Mouse (Mus musculus): Measurements from ENCODE around the gene Scaf1. TPM values are rescaled to one million over a fixed set of nuclear protein-coding genes. Genes with fewer than 3 reads are reported as not detected.

Gene Scaf1
- polyA plus RNA-seq, 1 experiment from 2014 or later, result 36.5 TPM

DNA sequence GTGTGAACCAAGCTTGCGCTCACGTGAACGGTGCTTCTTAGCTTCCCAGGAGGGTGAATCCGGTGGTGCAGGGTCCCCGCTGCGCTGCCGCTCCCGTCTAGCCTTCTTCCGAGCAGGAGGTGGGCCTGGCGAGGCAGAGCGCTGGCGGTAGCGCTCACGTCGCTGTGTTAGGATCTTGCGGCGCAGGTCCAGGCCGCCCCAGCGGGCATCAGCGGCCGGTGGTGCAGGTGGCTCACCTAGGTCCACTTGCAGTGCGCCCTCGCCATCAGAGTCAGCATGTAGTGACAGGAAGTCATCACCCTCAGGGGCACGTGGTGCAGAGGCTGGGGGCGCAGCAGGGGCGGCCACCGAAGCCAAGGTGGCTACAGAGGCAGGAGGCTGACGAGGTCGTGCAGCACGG is 8.3 kb downstream of the Scaf1 start:
- Histone ChIP-seq H3K4me3 (no peak overlapping the region), H3K4me1 (no peaks in the 10 kb centered on the region), H3K4me2 (no peak overlapping the region), H3K27me3 (no peaks in the 10 kb centered on the region), H3K36me3 (peaks cover 94% of the 10 kb centered on the region), H3K27ac (no peak overlapping the region), H3K9me3 (no peaks in the 10 kb centered on the region), H3K9ac (no peak overlapping the region)
- WGBS, result 94% methylated on average over 30 of the region's 30 CpGs
- no peak for ATAC-seq (ENCODE audit: borderline replicate concordance, extremely low read depth, low FRiP score, low TSS enrichment)

GRCm38 (mm10) chr7:45007141-45007540 is 9.0 kb downstream of the Scaf1 start:
- Histone ChIP-seq H3K27me3 (no peaks in the 10 kb centered on the region), H3K9me3 (no peaks in the 10 kb centered on the region), H3K27ac (no peak overlapping the region), H3K4me2 (no peak overlapping the region), H3K36me3 (peaks cover 94% of the 10 kb centered on the region), H3K9ac (no peak overlapping the region), H3K4me1 (no peaks in the 10 kb centered on the region), H3K4me3 (no peak overlapping the region)
- 92% methylated on average over 29 of the region's 29 CpGs for WGBS
- ATAC-seq (ENCODE audit: borderline replicate concordance, extremely low read depth, low FRiP score, low TSS enrichment), result no peak

DNA sequence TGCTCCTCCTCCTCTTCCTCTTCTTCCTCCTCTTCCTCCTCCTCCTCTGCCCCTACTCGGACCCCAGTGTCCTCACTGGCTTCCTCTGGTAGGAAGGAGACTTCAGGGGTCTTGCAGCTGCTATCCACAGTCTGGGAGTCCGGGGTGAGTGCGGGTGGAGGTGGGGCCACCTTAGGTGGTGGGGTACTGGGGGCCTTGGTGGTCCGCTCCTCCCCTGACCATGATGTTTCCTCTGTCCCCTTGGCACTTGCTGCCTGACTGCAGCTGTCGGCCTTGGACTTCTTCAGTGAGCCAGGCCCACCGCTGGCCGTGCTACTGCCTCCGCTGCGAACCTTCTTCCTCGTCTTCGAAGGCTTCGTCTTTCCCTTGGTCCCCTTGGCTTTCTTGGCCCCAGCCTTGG is 9.7 kb downstream of the Scaf1 start:
- H3K36me3 ChIP-seq, result peaks cover 94% of the 10 kb centered on the region
- no peaks in the 10 kb centered on the region for H3K9me3 ChIP-seq
- H3K27me3 ChIP-seq, result no peaks in the 10 kb centered on the region
- no peak overlapping the region for H3K4me2 ChIP-seq
- no peak overlapping the region for H3K27ac ChIP-seq
- H3K9ac ChIP-seq, result no peak overlapping the region
- H3K4me1 ChIP-seq, result no peaks in the 10 kb centered on the region
- no peak overlapping the region for H3K4me3 ChIP-seq
- 90% methylated on average over 12 of the region's 12 CpGs for WGBS
- no peak for ATAC-seq (ENCODE audit: borderline replicate concordance, extremely low read depth, low FRiP score, low TSS enrichment)

GRCm38 (mm10) chr7:45005321-45005992 is 10.7 kb downstream of the Scaf1 start:
- H3K9ac ChIP-seq, result no peak overlapping the region
- no peak overlapping the region for H3K4me2 ChIP-seq

GRCm38 (mm10) chr7:45004546-45004945 is 11.6 kb downstream of the Scaf1 start:
- Histone ChIP-seq H3K9ac (no peak overlapping the region), H3K4me2 (no peak overlapping the region), H3K4me1 (peaks cover 7% of the 10 kb centered on the region), H3K36me3 (peaks cover 96% of the 10 kb centered on the region), H3K4me3 (no peak overlapping the region), H3K27ac (no peak overlapping the region), H3K9me3 (no peaks in the 10 kb centered on the region), H3K27me3 (no peaks in the 10 kb centered on the region)
- no peak for ATAC-seq (ENCODE audit: borderline replicate concordance, extremely low read depth, low FRiP score, low TSS enrichment)
- 49% methylated on average over 3 of the region's 3 CpGs for WGBS

More at GRCm38 (mm10) chr7:45005321-45005992, 10.7 kb downstream of the Scaf1 start:
- Histone ChIP-seq H3K4me1 (no peaks in the 10 kb centered on the region), H3K27ac (no peak overlapping the region), H3K36me3 (peaks cover 96% of the 10 kb centered on the region), H3K27me3 (no peaks in the 10 kb centered on the region), H3K4me3 (no peak overlapping the region), H3K9me3 (no peaks in the 10 kb centered on the region)
- no peak for ATAC-seq (ENCODE audit: borderline replicate concordance, extremely low read depth, low FRiP score, low TSS enrichment)
- WGBS, result 79% methylated on average over 6 of the region's 6 CpGs

- Histone ChIP-seq H3K27me3 (no peaks in the 10 kb centered on the region), H3K27ac (no peak overlapping the region), H3K4me2 (no peak overlapping the region), H3K36me3 (peaks cover 79% of the 10 kb centered on the region), H3K4me1 (peaks cover 21% of the 10 kb centered on the region), H3K9me3 (no peaks in the 10 kb centered on the region), H3K9ac (no peak overlapping the region), H3K4me3 (no peak overlapping the region)
- 82% methylated on average over 7 of the region's 7 CpGs for WGBS
- ATAC-seq (ENCODE audit: borderline replicate concordance, extremely low read depth, low FRiP score, low TSS enrichment), result no peak
Measured at GRCm38 (mm10) chr7:45002440-45002839, 13.7 kb downstream of the Scaf1 start.

DNA sequence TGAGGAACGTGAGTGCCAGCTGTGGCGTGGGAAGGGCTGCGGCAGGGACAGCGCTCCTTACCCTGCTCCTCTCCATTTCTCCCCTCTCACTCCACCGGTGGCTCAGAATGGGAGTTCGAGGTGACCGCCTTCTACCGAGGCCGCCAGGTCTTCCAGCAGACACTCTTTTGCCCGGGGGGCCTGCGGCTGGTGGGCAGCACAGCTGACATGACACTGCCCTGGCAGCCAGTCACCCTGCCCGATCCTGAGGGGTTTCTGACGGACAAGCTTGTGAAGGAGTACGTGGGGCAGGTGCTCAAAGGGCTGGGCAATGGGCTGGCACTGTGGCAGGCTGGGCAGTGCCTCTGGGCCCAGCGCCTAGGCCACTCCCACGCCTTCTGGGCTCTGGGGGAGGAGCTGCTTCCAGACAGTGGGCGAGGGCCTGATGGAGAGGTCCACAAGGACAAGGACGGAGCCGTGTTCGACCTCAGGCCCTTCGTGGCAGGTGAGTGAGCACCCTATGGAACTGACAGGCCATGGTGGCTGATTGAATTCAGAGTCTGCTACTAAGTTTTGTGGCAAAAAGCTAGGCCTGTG is 15.5 kb downstream of the Scaf1 start:
- Histone ChIP-seq H3K4me3 (no peak overlapping the region), H3K9ac (no peak overlapping the region), H3K4me2 (no peak overlapping the region), H3K27ac (no peak overlapping the region), H3K36me3 (peaks cover 64% of the 10 kb centered on the region), H3K9me3 (no peaks in the 10 kb centered on the region), H3K27me3 (no peaks in the 10 kb centered on the region), H3K4me1 (peaks cover 32% of the 10 kb centered on the region)
- no peak for ATAC-seq (ENCODE audit: borderline replicate concordance, extremely low read depth, low FRiP score, low TSS enrichment)
- 78% methylated on average over 21 of the region's 21 CpGs for WGBS

GRCm38 (mm10) chr7:44999753-45000152 is 16.4 kb downstream of the Scaf1 start:
- no peaks in the 10 kb centered on the region for H3K27me3 ChIP-seq
- 0 out of 2 replicates have a peak overlapping the region, but pooled peaks have one; percentile 3 for H3K9ac ChIP-seq
- WGBS, result 56% methylated on average over 11 of the region's 11 CpGs
- H3K27ac ChIP-seq, result 0 out of 2 replicates have a peak overlapping the region, but pooled peaks have one; percentile 29
- peaks cover 33% of the 10 kb centered on the region for H3K4me1 ChIP-seq
- no peak for ATAC-seq (ENCODE audit: borderline replicate concordance, extremely low read depth, low FRiP score, low TSS enrichment)
- H3K4me3 ChIP-seq, result peak overlapping the region; percentile 9; the same call in 1 of the 2 replicates
- H3K9me3 ChIP-seq, result no peaks in the 10 kb centered on the region
- peaks cover 64% of the 10 kb centered on the region for H3K36me3 ChIP-seq
- H3K4me2 ChIP-seq, result peak overlapping the region; percentile 92

DNA sequence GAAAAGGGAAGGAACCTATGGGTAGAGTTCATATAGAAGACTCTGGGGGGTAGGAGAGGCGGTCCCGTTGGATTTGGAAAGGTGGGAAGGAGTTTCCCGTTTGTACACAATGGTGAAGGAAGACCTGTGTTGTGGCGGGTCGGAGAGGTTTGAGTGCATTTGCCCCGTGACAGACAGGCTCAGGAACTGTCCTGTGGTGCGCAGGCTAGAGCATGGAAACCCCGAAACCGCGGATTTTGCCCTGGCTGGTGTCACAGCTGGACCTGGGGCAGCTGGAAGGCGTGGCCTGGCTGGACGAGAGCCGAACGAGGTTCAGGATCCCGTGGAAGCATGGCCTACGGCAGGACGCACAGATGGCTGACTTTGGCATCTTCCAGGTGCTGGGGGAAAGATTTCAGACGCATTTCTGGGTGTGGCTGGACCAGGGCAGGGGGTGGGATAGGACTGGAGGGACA is 17.6 kb downstream of the Scaf1 start, which contains the start of gene Bcl2l12:
TSS of gene Bcl2l12 (minus strand) at position 212 of the 455 bp plus-strand sequence.
- H3K4me3 ChIP-seq, result peak within 1 kb of the TSS; percentile 66
- peak within 1 kb of the TSS; percentile 71 for H3K9ac ChIP-seq
- H3K4me2 ChIP-seq, result peak within 1 kb of the TSS; percentile 92
- 2% methylated on average over 18 of the region's 18 CpGs for WGBS
- no peaks in the 10 kb centered on the region for H3K9me3 ChIP-seq
- no peak for ATAC-seq (ENCODE audit: borderline replicate concordance, extremely low read depth, low FRiP score, low TSS enrichment)
- H3K36me3 ChIP-seq, result peaks cover 64% of the 10 kb centered on the region
- H3K4me1 ChIP-seq, result peaks cover 33% of the 10 kb centered on the region
- H3K27me3 ChIP-seq, result no peaks in the 10 kb centered on the region
- H3K27ac ChIP-seq, result peak within 1 kb of the TSS; percentile 88

DNA sequence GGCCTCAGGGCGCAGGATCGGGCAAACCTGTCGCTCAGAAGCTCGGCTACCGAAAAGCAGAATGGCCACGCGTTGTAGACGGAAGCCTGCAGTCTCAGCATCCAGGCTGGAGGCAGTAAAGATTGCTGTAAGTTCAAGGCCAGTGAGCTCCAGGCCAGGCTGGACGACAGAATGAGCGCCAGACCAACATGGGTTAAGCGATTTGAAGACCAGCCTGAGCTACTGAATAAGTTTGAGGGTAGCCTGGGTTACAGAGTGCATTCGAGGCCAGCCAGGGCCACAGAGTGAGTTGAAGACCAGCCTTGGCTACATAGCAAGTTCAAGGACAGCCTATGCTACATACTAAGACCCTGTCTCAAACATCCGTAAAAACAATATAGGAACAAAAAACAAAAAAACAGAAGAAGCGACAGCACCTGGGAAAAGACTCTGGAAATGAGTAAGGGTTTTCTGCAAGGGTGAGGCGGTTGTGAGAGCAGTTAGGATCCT is 18.2 kb downstream of the Scaf1 start:
- peak overlapping the region; percentile 71 for H3K9ac ChIP-seq
- peaks cover 33% of the 10 kb centered on the region for H3K4me1 ChIP-seq
- H3K27me3 ChIP-seq, result no peaks in the 10 kb centered on the region
- peak overlapping the region; percentile 88 for H3K27ac ChIP-seq
- H3K9me3 ChIP-seq, result no peaks in the 10 kb centered on the region
- peak overlapping the region; percentile 92 for H3K4me2 ChIP-seq
- ATAC-seq (ENCODE audit: borderline replicate concordance, extremely low read depth, low FRiP score, low TSS enrichment), result peak; percentile 0; the same call in 1 of the 2 replicates
- H3K36me3 ChIP-seq, result peaks cover 63% of the 10 kb centered on the region
- peak overlapping the region; percentile 66 for H3K4me3 ChIP-seq
- 2% methylated on average over 15 of the region's 15 CpGs for WGBS

DNA sequence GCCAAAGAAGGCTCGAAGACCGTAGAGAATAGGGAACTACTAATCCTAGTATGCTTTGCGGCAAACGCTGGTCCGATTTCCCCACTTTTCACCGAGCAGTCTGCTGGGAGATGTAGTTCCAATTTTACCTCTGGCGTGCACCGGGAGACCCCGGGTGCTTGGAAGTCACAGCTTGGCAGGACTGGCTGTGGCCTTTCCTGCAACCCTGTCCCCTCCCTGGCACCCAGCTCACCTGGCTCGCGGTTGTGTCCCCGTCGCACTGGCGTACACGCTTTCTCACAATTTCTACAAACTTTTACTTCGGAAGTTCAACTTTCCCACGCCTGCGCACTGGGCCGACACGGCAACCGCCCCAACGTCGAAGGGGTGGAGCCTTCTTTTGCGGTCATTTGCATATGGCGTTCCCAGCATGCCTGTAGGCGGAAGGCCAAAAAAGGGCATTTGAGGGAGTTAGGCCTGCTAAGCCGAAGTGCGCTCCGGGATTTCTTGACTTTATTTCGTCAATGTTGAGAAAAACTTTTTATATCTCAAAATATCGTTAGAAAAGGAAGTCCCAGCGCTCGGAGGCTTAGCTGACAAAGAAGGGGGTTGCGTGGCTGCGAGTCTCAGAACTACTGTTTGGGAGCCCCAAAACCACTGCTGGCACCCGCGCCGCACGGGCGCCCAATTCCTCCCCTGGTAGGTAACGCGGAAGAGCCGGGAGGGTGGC is 18.8 kb downstream of the Scaf1 start, which contains the start of gene Irf3:
TSS of gene Irf3 (plus strand) at position 418 of the 709 bp plus-strand sequence.
- no peaks in the 10 kb centered on the region for H3K9me3 ChIP-seq
- H3K36me3 ChIP-seq, result peaks cover 63% of the 10 kb centered on the region
- H3K27me3 ChIP-seq, result no peaks in the 10 kb centered on the region
- peak within 1 kb of the TSS; percentile 88 for H3K27ac ChIP-seq
- H3K4me1 ChIP-seq, result peaks cover 33% of the 10 kb centered on the region
- peak within 1 kb of the TSS; percentile 72 for H3K9ac ChIP-seq
- H3K4me2 ChIP-seq, result peak within 1 kb of the TSS; percentile 92
- ATAC-seq (ENCODE audit: borderline replicate concordance, extremely low read depth, low FRiP score, low TSS enrichment), result peak; percentile 92
- under 1% methylated on average over 43 of the region's 43 CpGs for WGBS
- peak within 1 kb of the TSS; percentile 66 for H3K4me3 ChIP-seq

Measured in lung, embryonic 15.5 days (tissue).